Mouse (Mus musculus): ENCODE results near the gene Zfp382. TPM values are rescaled to one million over a fixed set of nuclear protein-coding genes. Genes with fewer than 3 reads are reported as not detected.
"Not testable (repeated sequence)": the region's sequence is repeated elsewhere in the genome, so short reads cannot be mapped to it uniquely, and the experiment has no call there.

Zfp382 gene
- polyA plus RNA-seq, 1 experiment from 2014 or later = 4.4 TPM

- Histone ChIP-seq H3K36me3 (ENCODE audit: control insufficient read depth, insufficient read depth, low read length) (peaks cover 18% of the 10 kb centered on the region), H3K27ac (ENCODE audit: low read depth, low read length) (peak within 1 kb of the TSS; percentile 82), H3K9ac (ENCODE audit: low read length) (peak within 1 kb of the TSS; percentile 94), H3K27me3 (ENCODE audit: control insufficient read depth, insufficient read depth, low read length) (no peaks in the 10 kb centered on the region), H3K4me3 (ENCODE audit: low read depth, low read length) (peak within 1 kb of the TSS; percentile 72), H3K4me2 (peak within 1 kb of the TSS; percentile 62), H3K4me1 (ENCODE audit: control insufficient read depth, insufficient read depth, low read length) (peaks cover 5% of the 10 kb centered on the region), H3K9me3 (ENCODE audit: control insufficient read depth, low read length) (peaks cover 25% of the 10 kb centered on the region)
- peak; percentile 97 for ATAC-seq (ENCODE audit: low FRiP score)
- under 1% methylated on average over 36 of the region's 36 CpGs for WGBS
- DNase-seq (ENCODE audit: low spot score, missing footprints) = peak; percentile 99
Measured at GRCm38 (mm10) chr7:30169583-30170282, 48.0 kb downstream of the Zfp382 start, which contains the start of gene Zfp146. TSS of gene Zfp146 (minus strand) at chr7:30169750.

DNA sequence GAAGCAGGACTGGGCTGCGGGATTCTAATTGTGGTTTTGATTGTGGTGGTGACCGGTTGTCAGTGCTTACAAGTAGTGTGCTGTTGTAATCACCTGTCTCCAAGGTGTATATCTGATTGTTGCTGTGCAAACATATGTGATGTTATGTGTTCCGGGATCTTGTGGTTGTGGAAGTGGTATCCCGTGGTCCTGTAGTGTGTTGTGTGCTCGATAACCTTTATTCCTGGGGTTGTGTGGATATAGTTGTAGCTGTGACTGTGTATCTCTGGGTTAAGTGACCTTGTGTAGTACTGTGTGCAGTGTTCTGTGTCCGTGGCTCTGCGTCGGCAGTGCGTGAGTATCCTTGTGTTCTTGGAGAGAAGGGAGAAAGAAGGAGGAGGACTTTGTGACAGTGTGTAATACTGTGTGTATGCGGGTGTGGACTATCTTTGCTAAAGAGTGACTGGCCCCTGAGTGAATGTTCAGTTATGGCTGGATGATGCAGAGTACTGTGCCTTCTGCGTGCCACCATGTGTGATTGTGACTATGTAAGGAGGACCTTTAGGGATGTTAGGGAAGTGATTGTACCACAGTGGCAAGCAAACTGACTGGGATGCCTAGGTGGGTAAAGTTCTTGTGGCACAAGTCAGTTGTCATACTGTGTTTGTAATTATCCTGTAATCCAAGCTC lies 48.7 kb downstream of the Zfp382 start:
- peaks cover 5% of the 10 kb centered on the region for H3K4me1 ChIP-seq (ENCODE audit: control insufficient read depth, insufficient read depth, low read length)
- no peak overlapping the region; the same call in 1 of the 2 replicates for H3K27ac ChIP-seq (ENCODE audit: low read depth, low read length)
- peaks cover 20% of the 10 kb centered on the region for H3K9me3 ChIP-seq (ENCODE audit: control insufficient read depth, low read length)
- H3K36me3 ChIP-seq (ENCODE audit: control insufficient read depth, insufficient read depth, low read length) = peaks cover 14% of the 10 kb centered on the region
- DNase-seq (ENCODE audit: low spot score, missing footprints) = peak; percentile 76
- ATAC-seq (ENCODE audit: low FRiP score) = no peak; the same call in 1 of the 2 replicates
- H3K27me3 ChIP-seq (ENCODE audit: control insufficient read depth, insufficient read depth, low read length) = no peaks in the 10 kb centered on the region
- H3K4me2 ChIP-seq = peak overlapping the region; percentile 62
- peak overlapping the region; percentile 94 for H3K9ac ChIP-seq (ENCODE audit: low read length)
- H3K4me3 ChIP-seq (ENCODE audit: low read depth, low read length) = peak overlapping the region; percentile 72
- WGBS = 26% methylated on average over 11 of the region's 11 CpGs

DNA sequence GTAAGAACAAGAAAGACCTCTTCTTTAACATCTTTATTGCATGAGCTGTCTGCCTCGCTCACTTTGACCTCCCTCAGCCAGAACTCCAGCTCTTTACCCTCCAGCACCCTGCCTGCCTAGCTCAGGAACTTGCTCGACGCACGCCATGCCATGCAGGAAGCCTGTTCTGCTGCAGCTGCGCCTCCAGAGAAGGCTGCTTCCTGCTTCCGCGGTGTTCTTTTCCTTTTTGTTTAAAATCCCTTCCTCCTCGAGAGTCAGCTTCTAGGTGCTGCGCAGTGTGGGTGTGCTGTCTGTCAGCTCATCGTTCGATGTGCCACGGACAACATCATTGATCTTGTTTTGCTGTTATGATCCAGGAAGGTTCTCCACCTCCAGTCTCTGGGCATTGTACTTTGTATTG lies 54.7 kb downstream of the Zfp382 start:
- Histone ChIP-seq H3K27me3 (ENCODE audit: control insufficient read depth, insufficient read depth, low read length) (no peaks in the 10 kb centered on the region), H3K4me1 (ENCODE audit: control insufficient read depth, insufficient read depth, low read length) (no peaks in the 10 kb centered on the region), H3K9me3 (ENCODE audit: control insufficient read depth, low read length) (no peaks in the 10 kb centered on the region), H3K36me3 (ENCODE audit: control insufficient read depth, insufficient read depth, low read length) (peaks cover 3% of the 10 kb centered on the region; the same call in 1 of the 2 replicates), H3K4me2 (no peak overlapping the region), H3K4me3 (ENCODE audit: low read depth, low read length) (no peak overlapping the region), H3K27ac (ENCODE audit: low read depth, low read length) (no peak overlapping the region), H3K9ac (ENCODE audit: low read length) (no peak overlapping the region)
- ATAC-seq (ENCODE audit: low FRiP score) = no peak
- WGBS = 88% methylated on average over 12 of the region's 12 CpGs
- no peak for DNase-seq (ENCODE audit: low spot score, missing footprints)

DNA sequence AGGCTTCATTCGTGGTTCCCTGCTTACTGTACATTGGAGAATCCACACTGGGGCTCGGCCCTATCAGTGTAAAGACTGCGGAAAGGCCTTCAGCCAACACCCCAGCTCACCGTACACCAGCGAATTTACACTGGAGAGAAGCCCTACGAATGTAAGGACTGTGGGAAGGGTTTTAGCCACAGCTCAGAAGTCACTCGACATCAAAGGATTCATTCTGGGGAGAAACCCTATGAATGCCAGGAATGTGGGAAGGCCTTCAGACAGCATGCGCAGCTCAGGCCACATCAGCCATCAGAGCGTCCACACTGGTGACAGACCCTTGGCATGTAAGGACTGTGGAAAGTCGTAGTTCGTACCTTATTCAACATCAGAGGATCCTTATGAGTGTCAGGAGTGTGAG lies 56.5 kb downstream of the Zfp382 start:
- 88% methylated on average over 11 of the region's 11 CpGs for WGBS
- ATAC-seq (ENCODE audit: low FRiP score) (no peak), DNase-seq (ENCODE audit: low spot score, missing footprints) (no peak)
- no peak overlapping the region for H3K9ac ChIP-seq (ENCODE audit: low read length)
- no peaks in the 10 kb centered on the region for H3K27me3 ChIP-seq (ENCODE audit: control insufficient read depth, insufficient read depth, low read length)
- H3K27ac ChIP-seq (ENCODE audit: low read depth, low read length) = no peak overlapping the region
- H3K4me3 ChIP-seq (ENCODE audit: low read depth, low read length) = no peak overlapping the region
- no peaks in the 10 kb centered on the region for H3K9me3 ChIP-seq (ENCODE audit: control insufficient read depth, low read length)
- H3K4me2 ChIP-seq = no peak overlapping the region
- peaks cover 3% of the 10 kb centered on the region; the same call in 1 of the 2 replicates for H3K36me3 ChIP-seq (ENCODE audit: control insufficient read depth, insufficient read depth, low read length)
- no peaks in the 10 kb centered on the region for H3K4me1 ChIP-seq (ENCODE audit: control insufficient read depth, insufficient read depth, low read length)

GRCm38 (mm10) chr7:30181308-30181707 lies 59.6 kb downstream of the Zfp382 start:
- no peak overlapping the region for H3K9ac ChIP-seq (ENCODE audit: low read length)

DNA sequence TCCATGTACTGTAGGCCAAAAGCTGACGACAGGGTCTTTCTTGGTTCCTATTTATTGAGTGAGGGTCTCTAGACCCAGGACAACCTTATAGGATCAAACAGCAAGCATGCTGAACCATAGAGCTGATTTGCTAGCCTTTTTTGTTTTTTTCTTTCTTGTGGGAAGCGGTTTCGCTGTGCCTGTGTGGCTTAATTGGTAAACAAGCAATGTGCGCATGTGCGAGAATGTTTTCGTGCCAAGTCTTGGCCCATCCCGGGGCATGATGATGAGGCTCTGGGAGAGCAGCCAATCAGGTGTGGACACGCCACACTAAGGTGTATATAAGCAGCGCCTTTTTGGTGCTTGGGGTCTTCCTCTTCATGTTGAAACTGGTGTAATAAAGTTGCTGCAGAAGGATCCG lies 60.2 kb downstream of the Zfp382 start:
- not testable (repeated sequence) for H3K4me3 ChIP-seq (ENCODE audit: low read depth, low read length); H3K36me3 ChIP-seq (ENCODE audit: control insufficient read depth, insufficient read depth, low read length); DNase-seq (ENCODE audit: low spot score, missing footprints); ATAC-seq (ENCODE audit: low FRiP score); H3K27ac ChIP-seq (ENCODE audit: low read depth, low read length); H3K4me2 ChIP-seq; H3K27me3 ChIP-seq (ENCODE audit: control insufficient read depth, insufficient read depth, low read length); H3K9ac ChIP-seq (ENCODE audit: low read length); H3K9me3 ChIP-seq (ENCODE audit: control insufficient read depth, low read length); H3K4me1 ChIP-seq (ENCODE audit: control insufficient read depth, insufficient read depth, low read length)
- WGBS = 96% methylated on average over 8 of the region's 10 CpGs

More at GRCm38 (mm10) chr7:30181308-30181707, 59.6 kb downstream of the Zfp382 start:
- Histone ChIP-seq H3K4me2 (no peak overlapping the region), H3K27me3 (ENCODE audit: control insufficient read depth, insufficient read depth, low read length) (no peaks in the 10 kb centered on the region), H3K27ac (ENCODE audit: low read depth, low read length) (no peak overlapping the region), H3K4me1 (ENCODE audit: control insufficient read depth, insufficient read depth, low read length) (peaks cover 6% of the 10 kb centered on the region), H3K9me3 (ENCODE audit: control insufficient read depth, low read length) (no peaks in the 10 kb centered on the region), H3K36me3 (ENCODE audit: control insufficient read depth, insufficient read depth, low read length) (peaks cover 3% of the 10 kb centered on the region; the same call in 1 of the 2 replicates), H3K4me3 (ENCODE audit: low read depth, low read length) (no peak overlapping the region)
- DNase-seq (ENCODE audit: low spot score, missing footprints) = peak; percentile 98
- peak; percentile 22; the same call in 1 of the 2 replicates for ATAC-seq (ENCODE audit: low FRiP score)
- 4% methylated on average over 4 of the region's 4 CpGs for WGBS

DNA sequence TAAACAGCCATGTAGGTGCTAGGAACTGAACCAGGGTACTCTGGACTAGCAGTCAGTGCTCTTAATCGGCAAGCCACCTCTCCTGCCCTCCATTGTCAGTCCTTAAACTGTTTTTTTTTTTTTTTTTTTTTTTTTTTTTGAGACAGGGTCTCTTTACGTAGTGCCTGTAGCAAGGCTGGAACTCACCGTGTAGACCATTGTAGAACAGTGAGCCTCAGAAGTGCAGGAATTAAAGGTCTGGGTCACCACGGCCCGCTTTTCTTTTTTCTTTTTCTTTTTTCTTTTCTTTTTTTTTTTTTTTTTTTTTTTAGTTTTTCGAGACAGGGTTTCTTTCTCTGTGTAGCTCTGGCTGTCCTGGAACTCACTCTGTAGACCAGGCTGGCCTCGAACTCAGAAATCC lies 61.4 kb downstream of the Zfp382 start:
- H3K4me2 ChIP-seq; H3K9ac ChIP-seq (ENCODE audit: low read length); H3K4me3 ChIP-seq (ENCODE audit: low read depth, low read length); H3K9me3 ChIP-seq (ENCODE audit: control insufficient read depth, low read length); ATAC-seq (ENCODE audit: low FRiP score); H3K27me3 ChIP-seq (ENCODE audit: control insufficient read depth, insufficient read depth, low read length); H3K4me1 ChIP-seq (ENCODE audit: control insufficient read depth, insufficient read depth, low read length); DNase-seq (ENCODE audit: low spot score, missing footprints); H3K27ac ChIP-seq (ENCODE audit: low read depth, low read length): not testable (repeated sequence)
- H3K36me3 ChIP-seq (ENCODE audit: control insufficient read depth, insufficient read depth, low read length) = peaks cover 16% of the 10 kb centered on the region
- 72% methylated on average over 7 of the region's 7 CpGs for WGBS

DNA sequence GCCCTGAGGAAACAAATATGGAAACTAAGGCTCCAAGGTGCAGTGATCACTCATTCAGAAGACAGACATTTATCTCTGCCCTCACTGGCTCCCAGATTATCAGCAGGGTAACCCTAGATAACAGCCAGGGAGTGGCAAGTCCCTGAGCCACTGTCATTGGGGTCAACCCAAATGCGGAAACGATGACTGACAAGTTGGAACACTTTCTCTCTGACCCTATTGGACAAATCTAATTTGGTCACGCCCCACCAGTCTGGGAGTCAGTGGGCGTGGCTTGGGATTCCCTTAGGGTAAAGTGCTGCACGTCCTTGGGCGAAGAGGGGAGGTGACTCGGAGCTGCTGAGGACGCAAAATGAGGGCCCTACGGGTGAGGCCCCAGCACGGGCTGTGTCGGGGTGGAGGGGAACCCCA lies 62.1 kb downstream of the Zfp382 start, which contains the start of gene Cox7a1:
Gene Cox7a1, plus strand, starts transcription at position 266 of the 411 bp plus-strand sequence.
- Histone ChIP-seq H3K4me1 (ENCODE audit: control insufficient read depth, insufficient read depth, low read length) (peaks cover 6% of the 10 kb centered on the region), H3K4me3 (ENCODE audit: low read depth, low read length) (peak within 1 kb of the TSS; percentile 18; the same call in 1 of the 2 replicates), H3K9ac (ENCODE audit: low read length) (peak within 1 kb of the TSS; percentile 1; the same call in 1 of the 2 replicates), H3K27ac (ENCODE audit: low read depth, low read length) (no peak within 1 kb of the TSS), H3K9me3 (ENCODE audit: control insufficient read depth, low read length) (no peaks in the 10 kb centered on the region), H3K27me3 (ENCODE audit: control insufficient read depth, insufficient read depth, low read length) (no peaks in the 10 kb centered on the region), H3K36me3 (ENCODE audit: control insufficient read depth, insufficient read depth, low read length) (peaks cover 14% of the 10 kb centered on the region), H3K4me2 (peak within 1 kb of the TSS; percentile 41)
- DNase-seq (ENCODE audit: low spot score, missing footprints) (peak; percentile 95), ATAC-seq (ENCODE audit: low FRiP score) (peak; percentile 70)
- 1% methylated on average over 11 of the region's 11 CpGs for WGBS
